Mouse (Mus musculus) naive thymus-derived CD4-positive, alpha-beta T cell, adult 5 months (primary cell): ENCODE data around the gene Steap4. TPM values are rescaled to one million over a fixed set of nuclear protein-coding genes. Genes with fewer than 3 reads are reported as not detected.

Source experiments
- polyA plus RNA-seq: library from polyadenylated mRNA; unstranded; fragments of 100-300 nt; shearing (Covaris generic); gene quantifications from one replicate; pipeline ENCODE4 v1.2.1, GENCODE M21; 2017

The Steap4 gene
- not detected for polyA plus RNA-seq

GRCm38 (mm10) chr5:7960176-7960575, at the start of gene Steap4:
TSS of gene Steap4 (plus strand) at chr5:7960457.

Other genes starting within 250 kb of the Steap4 start
- gene Sri, start 85.6 kb downstream of the Steap4 start, polyA plus RNA-seq = 487 TPM